Comparison of ENCODE assay signal across 16 mouse cellular contexts in genomic region chr1:39418852-39419251, GRCm38 (mm10).
"Had no signal": no experiment of that assay in that cellular context is flagged by ENCODE, and none has a peak within 500 bp of the region (broad histone marks: within the 10 kb centered on the region; RNA-seq: fewer than 3 reads in every experiment).

No protein-coding gene starts in this region.

- H3K4me2 ChIP-seq: intestine, embryonic 15.5 days; limb, embryonic 15.5 days; liver, embryonic 12.5 days; lung, embryonic 14.5 days; midbrain, embryonic 15.5 days; neural tube, embryonic 13.5 days had no signal

- H3K36me3 ChIP-seq: intestine, embryonic 15.5 days; limb, embryonic 15.5 days; midbrain, embryonic 10.5 days; midbrain, embryonic 15.5 days; neural tube, embryonic 13.5 days had no signal

- H3K4me3 ChIP-seq: intestine, embryonic 15.5 days; layer of hippocampus, adult 2 months; limb, embryonic 15.5 days; liver, embryonic 12.5 days; midbrain, embryonic 10.5 days; midbrain, embryonic 15.5 days; neural tube, embryonic 13.5 days had no signal

- H3K9ac ChIP-seq: intestine, embryonic 15.5 days; limb, embryonic 15.5 days; liver, embryonic 12.5 days; lung, embryonic 14.5 days; midbrain, embryonic 15.5 days; neural tube, embryonic 13.5 days had no signal

- H3K27ac ChIP-seq: intestine, embryonic 15.5 days; layer of hippocampus, adult 2 months; limb, embryonic 15.5 days; liver, embryonic 12.5 days; midbrain, embryonic 10.5 days; midbrain, embryonic 15.5 days; neural tube, embryonic 13.5 days had no signal

- H3K27me3 ChIP-seq: intestine, embryonic 15.5 days; limb, embryonic 15.5 days; liver, embryonic 12.5 days; midbrain, embryonic 15.5 days; neural tube, embryonic 13.5 days had no signal

- DNase-seq: kidney, adult 18-20 months; kidney, postnatal 10 days; kidney, postnatal 4 days; left cerebral cortex, postnatal 4 days; lung, embryonic 14.5 days; retina, postnatal 1 day; right cerebral cortex, postnatal 4 days; spleen, adult 18-20 months; thymus, postnatal 36 days had no signal

- ATAC-seq: intestine, embryonic 15.5 days; liver, embryonic 12.5 days; midbrain, embryonic 15.5 days had no signal

- H3K9me3 ChIP-seq: intestine, embryonic 15.5 days; limb, embryonic 15.5 days; liver, embryonic 12.5 days; midbrain, embryonic 10.5 days; midbrain, embryonic 15.5 days; neural tube, embryonic 13.5 days had no signal
